Mouse (Mus musculus) skeletal muscle tissue, adult 2 months (tissue): ENCODE measurements around the gene Nradd.

Source experiments
- DNase-seq: peaks from one replicate; pipeline ENCODE4 v3.0.0-alpha.2; 2012; ENCODE audit warnings: low read depth, low spot score

Nradd gene

DNA sequence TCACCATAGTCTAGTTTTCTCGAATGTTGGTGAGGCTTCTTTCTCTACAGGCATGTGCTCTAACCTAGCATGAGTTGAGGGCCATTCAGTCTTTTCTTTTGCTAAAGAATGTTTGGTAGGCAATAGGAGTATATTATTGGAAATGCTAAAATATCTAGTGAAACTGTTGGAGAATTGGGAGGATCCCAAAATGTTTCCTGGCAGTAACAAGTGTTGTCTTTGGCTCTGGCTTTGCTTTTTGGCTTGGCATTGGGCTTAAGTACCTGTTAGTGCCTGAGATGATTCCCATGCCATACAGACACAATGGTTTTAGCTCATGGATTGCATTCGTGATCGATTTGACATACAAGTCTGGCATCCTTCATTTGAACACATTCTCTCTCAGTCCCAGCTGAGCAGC, 12.8 kb downstream of the Nradd start:
- no peak for DNase-seq

DNA sequence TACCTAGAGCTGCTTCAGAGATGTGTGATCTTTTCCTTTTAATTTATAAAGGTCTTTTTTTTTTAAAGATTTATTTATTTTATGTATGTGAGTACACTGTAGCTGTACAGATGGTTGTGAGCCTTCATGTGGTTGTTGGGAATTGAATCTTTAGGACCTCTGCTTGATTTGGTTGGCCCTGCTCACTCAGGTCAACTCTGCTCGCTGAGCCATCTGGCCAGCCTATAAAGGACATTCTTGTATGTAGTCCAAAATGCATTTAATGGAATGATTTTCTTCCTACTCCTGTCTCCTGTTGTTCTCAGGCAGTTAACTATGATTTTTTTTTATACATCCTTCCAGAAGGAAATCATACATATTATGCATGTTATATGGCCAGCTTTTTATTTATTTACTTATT, 40.7 kb downstream of the Nradd start:
- no peak for DNase-seq

DNA sequence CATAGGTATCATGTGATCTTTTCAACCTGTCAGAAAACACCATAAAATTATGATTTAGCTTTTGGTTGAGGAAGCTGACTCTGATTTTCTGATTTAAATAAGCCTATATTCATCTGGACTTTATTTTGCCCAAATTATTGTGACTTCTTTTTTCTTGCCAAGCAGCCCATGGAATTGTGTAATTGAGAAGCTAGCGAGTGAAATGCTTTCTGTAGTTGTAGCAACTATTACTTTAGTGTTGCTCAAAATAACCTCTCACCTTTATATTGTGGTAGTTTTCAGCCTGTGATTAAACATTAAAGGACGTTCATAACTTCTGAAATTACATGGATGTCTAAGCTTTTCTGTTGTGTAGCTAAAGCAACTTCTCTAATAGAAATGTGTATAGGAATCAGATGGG, 42.1 kb downstream of the Nradd start:
- DNase-seq: no peak
